Mouse (Mus musculus) heart, embryonic 14.5 days (tissue): ENCODE results near the gene Nod2. TPM values are rescaled to one million over a fixed set of nuclear protein-coding genes. Genes with fewer than 3 reads are reported as not detected.

Source experiments
- ATAC-seq: fragments of 200-750 bp; cut with Nextera tagmentation; 2 replicates; pipeline ENCODE4 v1.8.0; 2017; ENCODE audit warnings: low read depth, moderate TSS enrichment; ENCODE audit not compliant: insufficient number of reproducible peaks, insufficient read depth, low FRiP score
- H3K27ac ChIP-seq, 2 experiments: fragments of 200-500 bp in 1 of 2; fragments of 300-500 bp in 1 of 2; sonication (generic) in 1 of 2; replicated peaks in 1 of 2; 2 replicates each; pipeline ENCODE4 v1.5.1; 2012 to 2014; ENCODE audit warnings: low read depth in 2 of 2, low read length in 2 of 2, control low read depth in 1 of 2, mild to moderate bottlenecking in 1 of 2, mixed read lengths in 1 of 2; ENCODE audit not compliant: control insufficient read depth in 1 of 2, insufficient read depth in 1 of 2
- H3K27me3 ChIP-seq: fragments of 300-500 bp; sonication (generic); 2 replicates; pipeline ENCODE4 v1.6.1; 2014; ENCODE audit warnings: mild to moderate bottlenecking, low read length, control low read depth; ENCODE audit not compliant: control insufficient read depth, insufficient read depth
- H3K36me3 ChIP-seq: fragments of 300-500 bp; sonication (generic); 2 replicates; pipeline ENCODE4 v1.6.1; 2014; ENCODE audit warnings: mild to moderate bottlenecking, control low read depth, low read length, mixed read lengths; ENCODE audit not compliant: control insufficient read depth, insufficient read depth
- H3K4me1 ChIP-seq, 2 experiments: fragments of 200-500 bp in 1 of 2; fragments of 300-500 bp in 1 of 2; sonication (generic) in 1 of 2; 2 replicates each; pipeline ENCODE4 v1.6.1; 2012 to 2014; ENCODE audit warnings: low read length in 2 of 2, control low read depth in 1 of 2, mixed read lengths in 1 of 2; ENCODE audit not compliant: control insufficient read depth in 2 of 2, insufficient read depth in 2 of 2
- H3K4me2 ChIP-seq: fragments of 300-500 bp; sonication (generic); 2 replicates; pipeline ENCODE4 v1.6.1; 2014; ENCODE audit warnings: mild to moderate bottlenecking, low read length
- H3K4me3 ChIP-seq, 2 experiments: fragments of 200-500 bp in 1 of 2; fragments of 300-500 bp in 1 of 2; sonication (generic) in 1 of 2; 2 replicates each; pipeline ENCODE4 v1.5.1; 2012 to 2014; ENCODE audit warnings: low read length in 2 of 2, mild to moderate bottlenecking in 2 of 2, control low read depth in 1 of 2, low read depth in 1 of 2, moderate library complexity in 1 of 2; ENCODE audit not compliant: control insufficient read depth in 1 of 2, insufficient read depth in 1 of 2
- H3K9ac ChIP-seq: fragments of 300-500 bp; sonication (generic); 2 replicates; pipeline ENCODE4 v1.6.1; 2014; ENCODE audit warnings: mild to moderate bottlenecking, low read length
- H3K9me3 ChIP-seq: fragments of 300-500 bp; sonication (generic); 2 replicates; pipeline ENCODE4 v1.6.1; 2016; ENCODE audit warnings: low read length, control low read depth; ENCODE audit not compliant: control insufficient read depth
- WGBS: fragments of 180-500 bp; shearing (Covaris S2); extraction: QIAGEN DNeasy Blood & Tissue Kit; methylation state at CpG from one replicate; pipeline ENCODE4 v1.1.7; 2014; 5-methylcytosine and 5-hydroxymethylcytosine counted together
- polyA plus RNA-seq: library from polyadenylated mRNA; unstranded; fragments of >200 nt; fragmentation: Nextera tagmentation; extraction: Ambion mirVana; gene quantifications from 2 replicates; pipeline ENCODE4 v1.2.1, GENCODE M21; 2014

The Nod2 gene
- polyA plus RNA-seq, 1 experiment from 2014 or later = not detected

- WGBS = 35% methylated on average over 7 of the region's 7 CpGs
Measured at GRCm38 (mm10) chr8:88691961-88692360, 44.8 kb downstream of the Nod2 start.

DNA sequence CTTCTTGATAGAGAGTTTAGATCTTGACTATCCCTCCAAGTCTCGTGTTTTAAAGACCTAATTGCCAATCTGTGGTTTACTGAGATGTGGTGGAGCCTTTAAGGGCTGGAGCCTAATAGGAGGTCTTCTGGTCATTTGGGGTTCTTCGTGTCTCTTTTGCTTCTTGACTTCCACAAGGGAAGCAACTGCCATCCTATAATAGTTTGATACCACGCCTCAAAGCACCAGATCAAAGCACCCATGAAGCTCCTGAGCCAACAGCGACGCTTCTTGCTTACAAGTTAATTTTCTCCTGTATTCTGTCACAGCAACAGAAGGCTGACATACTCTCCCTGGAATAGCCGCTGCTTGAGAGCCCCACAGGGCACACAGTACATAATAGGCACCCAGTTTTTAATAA lies 45.8 kb downstream of the Nod2 start:
- Histone ChIP-seq H3K27ac (no peak overlapping the region), H3K9me3 (no peaks in the 10 kb centered on the region), H3K4me2 (no peak overlapping the region), H3K27me3 (no peaks in the 10 kb centered on the region), H3K36me3 (no peaks in the 10 kb centered on the region), H3K4me3 (no peak overlapping the region), H3K9ac (no peak overlapping the region), H3K4me1 (peaks cover 2 to 7% of the 10 kb centered on the region in 2 experiments; a peak in 3 of 4 replicates)
- 79% methylated on average over 6 of the region's 6 CpGs for WGBS
- no peak for ATAC-seq

More at GRCm38 (mm10) chr8:88691961-88692360, 44.8 kb downstream of the Nod2 start:
- H3K27me3 ChIP-seq = no peaks in the 10 kb centered on the region
- no peak overlapping the region for H3K4me3 ChIP-seq
- no peaks in the 10 kb centered on the region for H3K9me3 ChIP-seq
- no peak overlapping the region for H3K27ac ChIP-seq
- H3K9ac ChIP-seq = no peak overlapping the region
- peaks cover 0 to 3% of the 10 kb centered on the region in 2 experiments; a peak in 2 of 4 replicates for H3K4me1 ChIP-seq
- no peak for ATAC-seq
- H3K4me2 ChIP-seq = no peak overlapping the region
- no peaks in the 10 kb centered on the region for H3K36me3 ChIP-seq

DNA sequence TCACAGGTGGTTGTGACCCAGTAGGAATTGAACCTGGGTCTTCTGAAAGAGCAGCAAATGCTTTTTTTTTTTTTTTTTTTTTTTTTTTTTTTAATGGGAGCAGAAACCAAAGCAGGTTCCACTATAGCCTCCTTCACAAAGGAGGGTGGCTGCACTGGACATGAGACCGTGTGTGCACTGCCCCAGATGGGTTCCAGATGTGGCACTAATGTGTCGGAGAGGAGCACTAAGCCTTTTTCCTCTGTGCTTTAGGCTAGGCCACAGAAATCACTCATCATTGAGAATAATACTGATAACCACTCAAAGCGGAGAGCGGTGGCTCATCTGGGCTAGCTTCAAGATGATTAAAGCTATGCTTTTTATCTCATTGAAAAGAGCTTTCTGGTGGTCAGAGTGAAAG lies 46.3 kb downstream of the Nod2 start:
- Histone ChIP-seq H3K4me2 (no peak overlapping the region), H3K36me3 (no peaks in the 10 kb centered on the region), H3K4me3 (no peak overlapping the region), H3K4me1 (peaks cover 4 to 9% of the 10 kb centered on the region in 2 experiments; a peak in 3 of 4 replicates), H3K9ac (no peak overlapping the region), H3K27ac (no peak overlapping the region), H3K9me3 (no peaks in the 10 kb centered on the region), H3K27me3 (no peaks in the 10 kb centered on the region)
- WGBS = 72% methylated on average over 4 of the region's 4 CpGs
- ATAC-seq = no peak

DNA sequence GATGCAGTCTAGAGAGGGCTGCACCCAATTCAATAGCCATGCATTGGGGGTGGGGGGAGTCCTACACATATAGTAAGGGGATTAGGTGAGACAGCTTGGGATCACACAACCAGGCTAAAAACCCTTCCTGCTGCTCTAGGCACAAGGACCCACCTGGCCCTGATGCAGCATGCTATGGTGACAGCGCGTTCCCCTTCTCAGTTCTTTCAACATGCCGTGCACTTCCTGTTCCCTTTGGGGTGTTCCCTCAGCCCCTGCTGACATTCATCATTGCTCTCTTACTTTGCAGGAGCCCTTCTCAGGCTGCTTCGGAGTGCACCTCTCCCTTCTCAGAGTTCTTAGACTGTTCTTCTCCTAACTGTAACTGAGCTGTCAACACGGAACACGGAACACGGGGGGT lies 47.2 kb downstream of the Nod2 start:
- H3K36me3 ChIP-seq = no peaks in the 10 kb centered on the region
- H3K4me3 ChIP-seq = no peak overlapping the region
- WGBS = 50% methylated on average over 7 of the region's 7 CpGs
- no peak for ATAC-seq
- no peak overlapping the region for H3K9ac ChIP-seq
- peaks cover 4 to 9% of the 10 kb centered on the region in 2 experiments; a peak in 3 of 4 replicates for H3K4me1 ChIP-seq
- H3K4me2 ChIP-seq = no peak overlapping the region
- no peak overlapping the region for H3K27ac ChIP-seq
- no peaks in the 10 kb centered on the region for H3K27me3 ChIP-seq
- no peaks in the 10 kb centered on the region for H3K9me3 ChIP-seq

- WGBS = 15% methylated on average over 7 of the region's 7 CpGs
- H3K9ac ChIP-seq = peak overlapping the region; percentile 61; the same call in 1 of the 2 replicates
- ATAC-seq = no peak
Measured at GRCm38 (mm10) chr8:88696228-88696627, 49.1 kb downstream of the Nod2 start.

DNA sequence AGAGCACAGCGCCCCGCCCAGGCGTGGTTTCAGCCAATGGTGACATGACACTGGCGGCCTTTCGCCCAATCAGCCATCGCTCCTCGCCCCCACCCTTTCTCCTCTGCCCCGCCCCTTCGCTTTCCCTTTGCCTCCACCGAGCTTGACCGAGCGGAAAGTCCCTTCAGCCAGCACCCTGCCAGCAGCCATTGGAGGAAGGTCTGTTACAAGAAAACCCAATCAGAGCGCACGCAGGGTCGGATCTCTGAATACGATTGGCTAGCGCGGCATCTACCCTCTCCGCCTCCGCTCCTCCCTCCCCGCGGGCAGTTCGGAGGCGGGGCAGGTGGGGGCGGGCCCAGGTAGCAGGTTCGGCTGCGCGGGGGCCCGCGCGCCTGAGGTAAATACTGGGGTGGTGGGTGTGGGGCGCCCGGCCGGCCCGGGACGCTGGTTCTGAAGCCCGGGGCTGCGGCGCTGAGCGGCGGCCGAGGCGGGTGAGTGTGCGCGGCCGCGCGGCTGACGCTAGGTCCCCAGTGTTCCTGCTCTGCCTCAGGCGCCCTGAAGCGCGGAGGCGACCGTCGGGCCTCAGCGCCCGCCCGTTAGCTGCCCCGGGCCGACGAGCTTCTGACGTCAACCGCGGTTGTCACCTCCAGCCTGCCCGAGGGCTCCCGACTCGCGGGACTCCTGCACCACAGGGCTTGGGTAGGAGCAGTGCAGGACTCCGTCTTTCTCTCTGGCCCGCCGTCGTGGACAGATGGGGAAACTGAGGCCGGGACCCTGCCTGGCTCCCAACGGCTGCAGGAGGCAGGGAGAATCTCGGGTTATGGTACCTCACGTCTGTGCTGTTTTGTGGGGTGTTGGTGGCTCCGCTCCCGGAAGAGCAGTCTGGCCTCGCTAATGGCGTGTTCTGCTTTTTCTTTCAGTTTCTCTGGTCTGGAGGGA lies 49.9 kb downstream of the Nod2 start, which contains the start of gene Cyld:
Gene Cyld, plus strand, starts transcription at position 308 of the 921 bp plus-strand sequence.
- Histone ChIP-seq H3K27ac (peak within 1 kb of the TSS; percentile 51 to 75), H3K36me3 (no peaks in the 10 kb centered on the region), H3K9me3 (no peaks in the 10 kb centered on the region), H3K27me3 (no peaks in the 10 kb centered on the region), H3K4me2 (peak within 1 kb of the TSS; percentile 66), H3K4me3 (peak within 1 kb of the TSS; percentile 64 to 95), H3K4me1 (peaks cover 4 to 8% of the 10 kb centered on the region in 2 experiments; a peak in 3 of 4 replicates), H3K9ac (peak within 1 kb of the TSS; percentile 82)
- under 1% methylated on average over 80 of the region's 80 CpGs for WGBS
- ATAC-seq = peak; percentile 99

More at GRCm38 (mm10) chr8:88696228-88696627, 49.1 kb downstream of the Nod2 start:
- H3K4me3 ChIP-seq = peak overlapping the region; percentile 15 to 64; a peak in 3 of 4 replicates
- no peaks in the 10 kb centered on the region for H3K9me3 ChIP-seq
- peak overlapping the region; percentile 66 for H3K4me2 ChIP-seq
- H3K27me3 ChIP-seq = no peaks in the 10 kb centered on the region
- H3K27ac ChIP-seq = no peak overlapping the region
- H3K4me1 ChIP-seq = peaks cover 4 to 9% of the 10 kb centered on the region in 2 experiments; a peak in 3 of 4 replicates
- no peaks in the 10 kb centered on the region for H3K36me3 ChIP-seq

- Histone ChIP-seq H3K9me3 (no peaks in the 10 kb centered on the region), H3K9ac (peak overlapping the region; percentile 82), H3K36me3 (no peaks in the 10 kb centered on the region), H3K4me1 (peaks cover 4 to 6% of the 10 kb centered on the region in 2 experiments; a peak in 3 of 4 replicates), H3K27me3 (no peaks in the 10 kb centered on the region), H3K4me2 (peak overlapping the region; percentile 66), H3K27ac (peak overlapping the region; percentile 51 to 75), H3K4me3 (peak overlapping the region; percentile 64 to 95)
- 13% methylated on average over 4 of the region's 4 CpGs for WGBS
- ATAC-seq = no peak
Measured at GRCm38 (mm10) chr8:88697642-88698031, 50.5 kb downstream of the Nod2 start.
